Mouse (Mus musculus): ENCODE results near the gene Capn10. TPM values are rescaled to one million over a fixed set of nuclear protein-coding genes. Genes with fewer than 3 reads are reported as not detected.

The Capn10 gene
- polyA plus RNA-seq, 1 experiment from 2014 or later = 36.5 TPM

- no peak for ATAC-seq (ENCODE audit: insufficient number of reproducible peaks, low FRiP score, low TSS enrichment, low read depth)
- no peak overlapping the region for H3K4me3 ChIP-seq (replicated peaks)
- 95% methylated on average over 3 of the region's 3 CpGs for WGBS
- H3K27me3 ChIP-seq = no peaks in the 10 kb centered on the region
- H3K27ac ChIP-seq (replicated peaks) = no peak overlapping the region
- no peaks in the 10 kb centered on the region for H3K36me3 ChIP-seq
- H3K9me3 ChIP-seq (replicated peaks) = no peaks in the 10 kb centered on the region
- H3K4me2 ChIP-seq (replicated peaks) = no peak overlapping the region
- H3K4me1 ChIP-seq = peaks cover 42% of the 10 kb centered on the region
- no peak overlapping the region for H3K9ac ChIP-seq
These were observed 25.5 kb upstream of the Capn10 start for GRCm38 (mm10) chr1:92908664-92909063.

DNA sequence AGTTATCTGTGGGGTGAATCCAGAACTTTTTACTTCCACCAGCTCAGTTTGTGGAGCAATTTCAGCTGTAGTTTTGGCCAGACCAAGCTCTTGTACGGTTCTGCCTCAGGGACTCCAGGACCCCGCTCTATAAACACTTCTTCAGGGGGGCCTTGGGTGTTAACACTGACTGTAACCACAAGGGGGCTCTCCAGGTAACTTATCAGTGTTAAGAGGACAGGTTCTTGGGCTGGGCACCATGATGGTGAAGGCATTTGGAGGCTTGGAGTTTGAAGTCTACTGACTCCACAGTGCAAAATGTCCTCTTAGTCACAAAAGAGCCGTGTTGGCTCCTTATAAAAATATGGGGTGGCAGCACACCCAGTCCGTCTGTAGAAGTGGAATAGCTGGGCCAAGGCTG lies 25.1 kb upstream of the Capn10 start:
- H3K4me2 ChIP-seq (replicated peaks) = no peak overlapping the region
- H3K27me3 ChIP-seq = no peaks in the 10 kb centered on the region
- no peak for ATAC-seq (ENCODE audit: insufficient number of reproducible peaks, low FRiP score, low TSS enrichment, low read depth)
- no peak overlapping the region for H3K4me3 ChIP-seq (replicated peaks)
- no peak overlapping the region for H3K9ac ChIP-seq
- no peaks in the 10 kb centered on the region for H3K9me3 ChIP-seq (replicated peaks)
- 75% methylated on average over 4 of the region's 4 CpGs for WGBS
- peaks cover 42% of the 10 kb centered on the region for H3K4me1 ChIP-seq
- peaks cover 4% of the 10 kb centered on the region for H3K36me3 ChIP-seq
- no peak overlapping the region for H3K27ac ChIP-seq (replicated peaks)

GRCm38 (mm10) chr1:92910239-92910885 lies 23.8 kb upstream of the Capn10 start, which contains the start of gene Rnpepl1:
Gene Rnpepl1, plus strand, starts transcription at chr1:92910783.
- H3K9me3 ChIP-seq (replicated peaks) = no peaks in the 10 kb centered on the region
- peaks cover 42% of the 10 kb centered on the region for H3K4me1 ChIP-seq
- peaks cover 15% of the 10 kb centered on the region for H3K36me3 ChIP-seq
- peak within 1 kb of the TSS; percentile 90 for H3K27ac ChIP-seq (replicated peaks)
- peak within 1 kb of the TSS; percentile 93 for H3K4me2 ChIP-seq (replicated peaks)
- H3K9ac ChIP-seq = peak within 1 kb of the TSS; percentile 85
- peak; percentile 71 for ATAC-seq (ENCODE audit: insufficient number of reproducible peaks, low FRiP score, low TSS enrichment, low read depth)
- under 1% methylated on average over 53 of the region's 57 CpGs for WGBS
- no peaks in the 10 kb centered on the region for H3K27me3 ChIP-seq
- peak within 1 kb of the TSS; percentile 81 for H3K4me3 ChIP-seq (replicated peaks)

GRCm38 (mm10) chr1:92910925-92911720 lies 23.1 kb upstream of the Capn10 start:
- WGBS = under 1% methylated on average over 76 of the region's 85 CpGs
- peaks cover 42% of the 10 kb centered on the region for H3K4me1 ChIP-seq
- peak overlapping the region; percentile 93 for H3K4me2 ChIP-seq (replicated peaks)
- H3K27ac ChIP-seq (replicated peaks) = peak overlapping the region; percentile 90
- H3K36me3 ChIP-seq = peaks cover 23% of the 10 kb centered on the region
- H3K4me3 ChIP-seq (replicated peaks) = peak overlapping the region; percentile 81
- peak overlapping the region; percentile 85 for H3K9ac ChIP-seq
- no peaks in the 10 kb centered on the region for H3K9me3 ChIP-seq (replicated peaks)
- H3K27me3 ChIP-seq = no peaks in the 10 kb centered on the region
- peak; percentile 36 for ATAC-seq (ENCODE audit: insufficient number of reproducible peaks, low FRiP score, low TSS enrichment, low read depth)

GRCm38 (mm10) chr1:92911721-92912138 lies 22.4 kb upstream of the Capn10 start:
- Histone ChIP-seq H3K4me3 (replicated peaks) (peak overlapping the region; percentile 81), H3K4me2 (replicated peaks) (peak overlapping the region; percentile 93), H3K9ac (peak overlapping the region; percentile 85), H3K27me3 (no peaks in the 10 kb centered on the region), H3K4me1 (peaks cover 39% of the 10 kb centered on the region), H3K36me3 (peaks cover 29% of the 10 kb centered on the region), H3K9me3 (replicated peaks) (no peaks in the 10 kb centered on the region), H3K27ac (replicated peaks) (peak overlapping the region; percentile 90)
- ATAC-seq (ENCODE audit: insufficient number of reproducible peaks, low FRiP score, low TSS enrichment, low read depth) = no peak
- 33% methylated on average over 8 of the region's 8 CpGs for WGBS

GRCm38 (mm10) chr1:92912286-92912685 lies 21.9 kb upstream of the Capn10 start:
- peak overlapping the region; percentile 81 for H3K4me3 ChIP-seq (replicated peaks)
- 45% methylated on average over 1 of the region's 1 CpGs for WGBS
- no peak for ATAC-seq (ENCODE audit: insufficient number of reproducible peaks, low FRiP score, low TSS enrichment, low read depth)
- H3K36me3 ChIP-seq = peaks cover 34% of the 10 kb centered on the region
- peak overlapping the region; percentile 85; the same call in 1 of the 2 replicates for H3K9ac ChIP-seq
- H3K27ac ChIP-seq (replicated peaks) = no peak overlapping the region
- no peaks in the 10 kb centered on the region for H3K27me3 ChIP-seq
- H3K9me3 ChIP-seq (replicated peaks) = no peaks in the 10 kb centered on the region
- peak overlapping the region; percentile 93 for H3K4me2 ChIP-seq (replicated peaks)
- peaks cover 38% of the 10 kb centered on the region for H3K4me1 ChIP-seq

DNA sequence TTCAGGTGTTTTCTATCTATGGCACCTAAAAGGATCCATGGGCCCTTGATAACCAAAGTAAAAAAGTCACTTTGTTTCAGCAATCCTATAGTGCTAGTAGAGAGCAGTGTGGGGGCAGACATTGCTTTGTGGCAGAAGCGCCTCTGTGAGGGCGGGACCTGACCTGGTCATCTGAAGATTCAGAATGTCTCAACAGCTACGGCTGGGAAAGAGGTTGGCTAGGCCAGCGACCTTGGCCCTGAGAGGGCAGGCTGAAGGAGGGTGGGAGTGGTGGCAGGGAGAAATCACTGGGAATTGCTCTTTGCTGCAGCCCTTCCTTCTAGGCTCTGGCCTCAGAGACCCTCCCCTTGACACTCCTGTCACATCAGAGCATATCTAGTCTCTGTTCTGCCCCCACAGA lies 19.9 kb upstream of the Capn10 start:
- no peak overlapping the region for H3K27ac ChIP-seq (replicated peaks)
- no peak overlapping the region for H3K4me2 ChIP-seq (replicated peaks)
- 81% methylated on average over 4 of the region's 4 CpGs for WGBS
- no peaks in the 10 kb centered on the region for H3K9me3 ChIP-seq (replicated peaks)
- H3K4me1 ChIP-seq = peaks cover 29% of the 10 kb centered on the region
- ATAC-seq (ENCODE audit: insufficient number of reproducible peaks, low FRiP score, low TSS enrichment, low read depth) = no peak
- H3K9ac ChIP-seq = no peak overlapping the region
- H3K36me3 ChIP-seq = peaks cover 54% of the 10 kb centered on the region
- no peaks in the 10 kb centered on the region for H3K27me3 ChIP-seq
- no peak overlapping the region for H3K4me3 ChIP-seq (replicated peaks)

DNA sequence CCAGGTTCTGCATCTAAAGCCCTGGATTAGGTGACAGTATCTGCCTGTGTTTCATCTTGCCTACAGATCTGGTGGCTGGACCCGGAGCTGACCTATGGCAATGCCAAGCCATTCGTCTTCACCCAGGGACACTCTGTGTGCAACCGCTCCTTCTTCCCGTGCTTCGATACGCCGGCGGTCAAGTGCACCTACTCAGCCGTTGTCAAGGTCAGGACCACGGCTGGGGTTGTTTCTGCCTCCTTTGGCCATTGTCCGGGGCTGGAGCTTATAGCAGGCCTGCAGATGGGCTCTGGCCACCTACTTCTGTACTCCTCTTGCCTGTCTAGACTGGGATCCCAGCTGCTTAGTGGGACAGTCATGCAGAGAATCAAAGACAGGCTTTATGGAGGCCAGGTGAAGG lies 19.2 kb upstream of the Capn10 start:
- peaks cover 62% of the 10 kb centered on the region for H3K36me3 ChIP-seq

GRCm38 (mm10) chr1:92916725-92917124 lies 17.5 kb upstream of the Capn10 start:
- Histone ChIP-seq H3K27me3 (no peaks in the 10 kb centered on the region), H3K36me3 (peaks cover 69% of the 10 kb centered on the region), H3K27ac (replicated peaks) (no peak overlapping the region), H3K4me1 (peaks cover 13% of the 10 kb centered on the region), H3K4me3 (replicated peaks) (no peak overlapping the region), H3K9me3 (replicated peaks) (no peaks in the 10 kb centered on the region), H3K9ac (no peak overlapping the region), H3K4me2 (replicated peaks) (no peak overlapping the region)
- WGBS = 91% methylated on average over 9 of the region's 9 CpGs
- ATAC-seq (ENCODE audit: insufficient number of reproducible peaks, low FRiP score, low TSS enrichment, low read depth) = no peak

More for the DNA sequence above, 19.2 kb upstream of the Capn10 start:
- WGBS = 94% methylated on average over 11 of the region's 11 CpGs
- no peak overlapping the region for H3K4me2 ChIP-seq (replicated peaks)
- H3K9ac ChIP-seq = no peak overlapping the region
- no peak overlapping the region for H3K27ac ChIP-seq (replicated peaks)
- no peak overlapping the region for H3K4me3 ChIP-seq (replicated peaks)
- H3K9me3 ChIP-seq (replicated peaks) = no peaks in the 10 kb centered on the region
- peaks cover 21% of the 10 kb centered on the region for H3K4me1 ChIP-seq
- ATAC-seq (ENCODE audit: insufficient number of reproducible peaks, low FRiP score, low TSS enrichment, low read depth) = no peak
- H3K27me3 ChIP-seq = no peaks in the 10 kb centered on the region

- Histone ChIP-seq H3K4me2 (replicated peaks) (no peak overlapping the region), H3K4me3 (replicated peaks) (no peak overlapping the region), H3K27ac (replicated peaks) (no peak overlapping the region), H3K4me1 (no peaks in the 10 kb centered on the region), H3K9ac (no peak overlapping the region), H3K36me3 (peaks cover 64% of the 10 kb centered on the region), H3K9me3 (replicated peaks) (no peaks in the 10 kb centered on the region), H3K27me3 (no peaks in the 10 kb centered on the region)
- no peak for ATAC-seq (ENCODE audit: insufficient number of reproducible peaks, low FRiP score, low TSS enrichment, low read depth)
- WGBS = 94% methylated on average over 11 of the region's 11 CpGs
These were observed 15.0 kb upstream of the Capn10 start for GRCm38 (mm10) chr1:92919151-92919550.

- Histone ChIP-seq H3K27ac (replicated peaks) (no peak overlapping the region), H3K9ac (no peak overlapping the region), H3K9me3 (replicated peaks) (no peaks in the 10 kb centered on the region), H3K27me3 (no peaks in the 10 kb centered on the region), H3K36me3 (peaks cover 59% of the 10 kb centered on the region), H3K4me3 (replicated peaks) (no peak overlapping the region), H3K4me2 (replicated peaks) (no peak overlapping the region), H3K4me1 (no peaks in the 10 kb centered on the region)
- 0 out of 2 replicates have a peak, but pooled peaks have one; percentile 16 for ATAC-seq (ENCODE audit: insufficient number of reproducible peaks, low FRiP score, low TSS enrichment, low read depth)
- WGBS = 76% methylated on average over 12 of the region's 12 CpGs
These were observed 14.4 kb upstream of the Capn10 start for GRCm38 (mm10) chr1:92919775-92920174.
